Mouse (Mus musculus) midbrain, embryonic 10.5 days (tissue): Measurements from ENCODE around the gene Nav2. TPM values are rescaled to one million over a fixed set of nuclear protein-coding genes. Genes with fewer than 3 reads are reported as not detected.

Experiments used
- DNase-seq: peaks from one replicate; pipeline ENCODE4 v3.0.0-alpha.2; 2017; ENCODE audit warnings: low spot score
- H3K27ac ChIP-seq: fragments of 300-500 bp; sonication (generic); replicated peaks from 2 replicates; pipeline ENCODE4 v1.5.1; 2016; ENCODE audit warnings: mild to moderate bottlenecking
- H3K27me3 ChIP-seq: fragments of 300-500 bp; sonication (generic); 2 replicates; pipeline ENCODE4 v1.6.1; 2016; ENCODE audit warnings: low read depth, mild to moderate bottlenecking; ENCODE audit not compliant: poor library complexity, severe bottlenecking
- H3K36me3 ChIP-seq: fragments of 300-500 bp; sonication (generic); 2 replicates; pipeline ENCODE4 v1.6.1; 2016; ENCODE audit warnings: mild to moderate bottlenecking, moderate library complexity
- H3K4me1 ChIP-seq: fragments of 300-500 bp; sonication (generic); 2 replicates; pipeline ENCODE4 v1.6.1; 2016
- H3K4me3 ChIP-seq: fragments of 300-500 bp; sonication (generic); 2 replicates; pipeline ENCODE4 v1.5.1; 2016; ENCODE audit warnings: mild to moderate bottlenecking, moderate library complexity
- H3K9me3 ChIP-seq: fragments of 300-500 bp; sonication (generic); replicated peaks from 2 replicates; pipeline ENCODE4 v1.6.1; 2016; ENCODE audit warnings: mild to moderate bottlenecking
- WGBS: fragments of 180-500 bp; shearing (Covaris S2); methylation state at CpG from one replicate; pipeline ENCODE4 v1.1.7; 2016; 5-methylcytosine and 5-hydroxymethylcytosine counted together
- polyA plus RNA-seq: library from polyadenylated mRNA; unstranded; fragments of >200 nt; fragmentation: Nextera tagmentation; extraction: Ambion mirVana; gene quantifications from 2 replicates; pipeline ENCODE4 v1.2.1, GENCODE M21; 2016

The Nav2 gene
- polyA plus RNA-seq, 1 experiment from 2014 or later: 13.7 TPM

- no peak for DNase-seq
- Histone ChIP-seq H3K4me1 (peaks cover 47% of the 10 kb centered on the region), H3K9me3 (no peaks in the 10 kb centered on the region), H3K4me3 (no peak overlapping the region), H3K27me3 (no peaks in the 10 kb centered on the region), H3K27ac (peak overlapping the region; percentile 52), H3K36me3 (peaks cover 8% of the 10 kb centered on the region; the same call in 1 of the 2 replicates)
- WGBS: 71% methylated on average over 5 of the region's 5 CpGs
Observed at GRCm38 (mm10) chr7:49378608-49379007, 470.1 kb downstream of the Nav2 start.

GRCm38 (mm10) chr7:49380940-49381339 lies 472.4 kb downstream of the Nav2 start:
- Histone ChIP-seq H3K27me3 (no peaks in the 10 kb centered on the region), H3K4me3 (no peak overlapping the region), H3K9me3 (no peaks in the 10 kb centered on the region), H3K27ac (no peak overlapping the region), H3K4me1 (peaks cover 26% of the 10 kb centered on the region), H3K36me3 (peaks cover 8% of the 10 kb centered on the region; the same call in 1 of the 2 replicates)
- 88% methylated on average over 9 of the region's 9 CpGs for WGBS
- no peak for DNase-seq

- WGBS: 92% methylated on average over 10 of the region's 10 CpGs
- no peaks in the 10 kb centered on the region for H3K27me3 ChIP-seq
- H3K9me3 ChIP-seq: no peaks in the 10 kb centered on the region
- H3K4me3 ChIP-seq: no peak overlapping the region
- H3K36me3 ChIP-seq: 0 out of 2 replicates have a peak, but pooled peaks cover 1% of the 10 kb centered on the region
- H3K4me1 ChIP-seq: peaks cover 15% of the 10 kb centered on the region
- no peak overlapping the region for H3K27ac ChIP-seq
- no peak for DNase-seq
Observed at GRCm38 (mm10) chr7:49382884-49383283, 474.4 kb downstream of the Nav2 start.

GRCm38 (mm10) chr7:49388137-49388536 lies 479.6 kb downstream of the Nav2 start:
- no peak for DNase-seq
- H3K36me3 ChIP-seq: no peaks in the 10 kb centered on the region
- 68% methylated on average over 2 of the region's 2 CpGs for WGBS

GRCm38 (mm10) chr7:49390312-49390711 lies 481.8 kb downstream of the Nav2 start:
- 81% methylated on average over 3 of the region's 3 CpGs for WGBS
- peaks cover 41% of the 10 kb centered on the region for H3K4me1 ChIP-seq

More at GRCm38 (mm10) chr7:49388137-49388536, 479.6 kb downstream of the Nav2 start:
- H3K4me1 ChIP-seq: peaks cover 38% of the 10 kb centered on the region
- no peaks in the 10 kb centered on the region for H3K9me3 ChIP-seq
- H3K27me3 ChIP-seq: no peaks in the 10 kb centered on the region
- H3K27ac ChIP-seq: no peak overlapping the region
- H3K4me3 ChIP-seq: no peak overlapping the region

GRCm38 (mm10) chr7:49390829-49391228 lies 482.3 kb downstream of the Nav2 start:
- H3K36me3 ChIP-seq: no peaks in the 10 kb centered on the region
- 88% methylated on average over 9 of the region's 9 CpGs for WGBS
- H3K27me3 ChIP-seq: no peaks in the 10 kb centered on the region
- peaks cover 41% of the 10 kb centered on the region for H3K4me1 ChIP-seq
- H3K9me3 ChIP-seq: no peaks in the 10 kb centered on the region
- H3K27ac ChIP-seq: no peak overlapping the region
- no peak for DNase-seq
- no peak overlapping the region for H3K4me3 ChIP-seq

More at GRCm38 (mm10) chr7:49390312-49390711, 481.8 kb downstream of the Nav2 start:
- DNase-seq: no peak
- no peaks in the 10 kb centered on the region for H3K27me3 ChIP-seq
- no peaks in the 10 kb centered on the region for H3K36me3 ChIP-seq
- no peaks in the 10 kb centered on the region for H3K9me3 ChIP-seq
- no peak overlapping the region for H3K4me3 ChIP-seq
- no peak overlapping the region for H3K27ac ChIP-seq

GRCm38 (mm10) chr7:49392180-49392579 lies 483.7 kb downstream of the Nav2 start:
- no peak for DNase-seq
- no peak overlapping the region; the same call in 1 of the 2 replicates for H3K27ac ChIP-seq
- WGBS: 60% methylated on average over 3 of the region's 3 CpGs
- no peaks in the 10 kb centered on the region for H3K36me3 ChIP-seq
- peaks cover 49% of the 10 kb centered on the region for H3K4me1 ChIP-seq
- H3K9me3 ChIP-seq: no peaks in the 10 kb centered on the region
- no peaks in the 10 kb centered on the region for H3K27me3 ChIP-seq
- no peak overlapping the region for H3K4me3 ChIP-seq

- Histone ChIP-seq H3K27me3 (no peaks in the 10 kb centered on the region), H3K27ac (peak overlapping the region; percentile 43; the same call in 1 of the 2 replicates), H3K4me3 (no peak overlapping the region), H3K9me3 (no peaks in the 10 kb centered on the region), H3K36me3 (no peaks in the 10 kb centered on the region), H3K4me1 (peaks cover 50% of the 10 kb centered on the region)
- WGBS: 84% methylated on average over 3 of the region's 3 CpGs
- DNase-seq: no peak
Observed at GRCm38 (mm10) chr7:49392834-49393233, 484.3 kb downstream of the Nav2 start.

- Histone ChIP-seq H3K4me3 (no peak overlapping the region), H3K9me3 (no peaks in the 10 kb centered on the region), H3K27me3 (no peaks in the 10 kb centered on the region), H3K4me1 (peaks cover 50% of the 10 kb centered on the region), H3K36me3 (no peaks in the 10 kb centered on the region), H3K27ac (peak overlapping the region; percentile 43; the same call in 1 of the 2 replicates)
- no peak for DNase-seq
- 92% methylated on average over 7 of the region's 7 CpGs for WGBS
Observed at GRCm38 (mm10) chr7:49393857-49394256, 485.3 kb downstream of the Nav2 start.

- no peaks in the 10 kb centered on the region for H3K27me3 ChIP-seq
- no peak overlapping the region for H3K27ac ChIP-seq
- no peak for DNase-seq
- no peaks in the 10 kb centered on the region for H3K9me3 ChIP-seq
- WGBS: 91% methylated on average over 1 of the region's 1 CpGs
- H3K36me3 ChIP-seq: no peaks in the 10 kb centered on the region
- H3K4me1 ChIP-seq: peaks cover 43% of the 10 kb centered on the region
- H3K4me3 ChIP-seq: no peak overlapping the region
Observed at GRCm38 (mm10) chr7:49396202-49396601, 487.7 kb downstream of the Nav2 start.

GRCm38 (mm10) chr7:49397441-49398003 lies 489.0 kb downstream of the Nav2 start:
- Histone ChIP-seq H3K4me3 (no peak overlapping the region), H3K27me3 (no peaks in the 10 kb centered on the region), H3K4me1 (peaks cover 34% of the 10 kb centered on the region), H3K36me3 (no peaks in the 10 kb centered on the region), H3K9me3 (no peaks in the 10 kb centered on the region), H3K27ac (peak overlapping the region; percentile 55; the same call in 1 of the 2 replicates)
- WGBS: 84% methylated on average over 17 of the region's 17 CpGs
- no peak for DNase-seq

GRCm38 (mm10) chr7:49398020-49398516 lies 489.6 kb downstream of the Nav2 start:
- 85% methylated on average over 7 of the region's 7 CpGs for WGBS

GRCm38 (mm10) chr7:49399314-49399713 lies 490.8 kb downstream of the Nav2 start:
- peaks cover 24% of the 10 kb centered on the region for H3K4me1 ChIP-seq
- peak; percentile 48 for DNase-seq
- no peaks in the 10 kb centered on the region for H3K36me3 ChIP-seq
- no peak overlapping the region for H3K27ac ChIP-seq
- no peaks in the 10 kb centered on the region for H3K9me3 ChIP-seq
- 52% methylated on average over 2 of the region's 2 CpGs for WGBS
- no peaks in the 10 kb centered on the region for H3K27me3 ChIP-seq
- no peak overlapping the region for H3K4me3 ChIP-seq

More at GRCm38 (mm10) chr7:49398020-49398516, 489.6 kb downstream of the Nav2 start:
- no peaks in the 10 kb centered on the region for H3K36me3 ChIP-seq
- H3K9me3 ChIP-seq: no peaks in the 10 kb centered on the region
- no peaks in the 10 kb centered on the region for H3K27me3 ChIP-seq
- DNase-seq: no peak
- H3K4me1 ChIP-seq: peaks cover 28% of the 10 kb centered on the region
- no peak overlapping the region for H3K4me3 ChIP-seq
- H3K27ac ChIP-seq: no peak overlapping the region
